Mouse (Mus musculus) midbrain, embryonic 12.5 days (tissue): Measurements from ENCODE around the gene Tmem121b. TPM values are rescaled to one million over a fixed set of nuclear protein-coding genes. Genes with fewer than 3 reads are reported as not detected.
A peak's percentile ranks its signal among the peaks of the same experiment; 100 is the strongest.

ENCODE experiments used
- ATAC-seq: fragments of 200-750 bp; cut with Nextera tagmentation; 2 replicates; pipeline ENCODE4 v1.8.0; 2017; ENCODE audit warnings: low read depth, moderate TSS enrichment, moderate library complexity; ENCODE audit not compliant: low FRiP score
- H3K27ac ChIP-seq: fragments of 300-500 bp; sonication (generic); replicated peaks from 2 replicates; pipeline ENCODE4 v1.5.1; 2016; ENCODE audit warnings: mild to moderate bottlenecking
- H3K27me3 ChIP-seq: fragments of 300-500 bp; sonication (generic); 2 replicates; pipeline ENCODE4 v1.6.1; 2016; ENCODE audit warnings: mild to moderate bottlenecking
- H3K36me3 ChIP-seq: fragments of 300-500 bp; sonication (generic); 2 replicates; pipeline ENCODE4 v1.6.1; 2016
- H3K4me1 ChIP-seq: fragments of 300-500 bp; sonication (generic); 2 replicates; pipeline ENCODE4 v1.6.1; 2016
- H3K4me2 ChIP-seq: fragments of 300-500 bp; sonication (generic); replicated peaks from 2 replicates; pipeline ENCODE4 v1.6.1; 2016; ENCODE audit warnings: mild to moderate bottlenecking, moderate library complexity
- H3K4me3 ChIP-seq: fragments of 300-500 bp; sonication (generic); 2 replicates; pipeline ENCODE4 v1.5.1; 2016; ENCODE audit warnings: mild to moderate bottlenecking
- H3K9ac ChIP-seq: fragments of 300-500 bp; sonication (generic); replicated peaks from 2 replicates; pipeline ENCODE4 v1.6.1; 2016; ENCODE audit warnings: mild to moderate bottlenecking, moderate library complexity
- H3K9me3 ChIP-seq: fragments of 300-500 bp; sonication (generic); 2 replicates; pipeline ENCODE4 v1.6.1; 2016; ENCODE audit warnings: mild to moderate bottlenecking
- WGBS: fragments of 180-500 bp; shearing (Covaris S2); methylation state at CpG from one replicate; pipeline ENCODE4 v1.1.7; 2016; 5-methylcytosine and 5-hydroxymethylcytosine counted together
- polyA plus RNA-seq: library from polyadenylated mRNA; unstranded; fragments of >200 nt; fragmentation: Nextera tagmentation; extraction: Ambion mirVana; gene quantifications from 2 replicates; pipeline ENCODE4 v1.2.1, GENCODE M21; 2016

The Tmem121b gene
- 2.5 and 3.0 TPM in 2 replicates for polyA plus RNA-seq

DNA sequence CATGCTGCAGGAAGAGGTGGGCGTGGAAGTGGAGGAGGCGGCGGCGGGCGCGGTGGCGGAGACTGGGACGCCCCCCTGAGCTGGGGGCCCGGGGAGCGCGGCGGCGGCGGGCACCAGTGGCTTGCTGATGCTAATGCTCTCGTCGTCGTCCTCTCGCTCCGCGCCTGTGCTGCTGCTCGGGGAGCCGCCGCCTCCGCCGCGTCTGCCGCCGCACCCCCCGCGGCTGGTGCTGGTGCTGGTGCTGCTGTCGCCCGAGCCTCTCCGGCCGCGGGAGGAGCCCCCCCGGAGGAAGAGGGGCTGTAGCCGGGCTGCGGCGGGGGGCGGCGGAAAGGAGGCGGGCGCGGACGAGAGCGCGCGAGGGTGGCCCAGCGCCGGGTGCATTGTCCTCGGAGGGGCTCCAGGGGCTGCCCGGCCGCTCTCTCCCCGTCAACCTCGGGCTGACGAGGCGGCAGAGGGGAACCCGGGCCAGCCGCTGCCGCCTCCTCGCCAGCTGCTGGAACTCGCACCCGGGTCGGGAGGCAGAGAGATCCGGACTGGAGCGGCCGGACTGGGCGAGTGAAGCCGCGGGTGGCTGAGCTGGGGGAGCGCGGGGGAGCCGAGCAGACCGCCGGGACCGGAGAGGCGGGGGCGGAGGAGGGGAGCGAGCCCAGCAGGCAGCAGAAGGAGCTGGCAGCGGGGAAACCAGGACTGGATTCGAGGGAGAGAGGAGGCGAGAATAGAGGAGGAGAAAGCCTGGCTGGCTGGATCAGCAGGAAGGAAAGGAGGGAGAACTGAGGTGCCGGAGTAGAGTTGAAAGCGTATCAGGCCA is at the start of gene Tmem121b:
Tmem121b (minus strand) TSS at position 434 of the 808 bp plus-strand sequence.
- Histone ChIP-seq H3K4me1 (peaks cover 40% of the 10 kb centered on the region), H3K9ac (peak within 1 kb of the TSS; percentile 87), H3K27me3 (peaks cover 26% of the 10 kb centered on the region)

DNA sequence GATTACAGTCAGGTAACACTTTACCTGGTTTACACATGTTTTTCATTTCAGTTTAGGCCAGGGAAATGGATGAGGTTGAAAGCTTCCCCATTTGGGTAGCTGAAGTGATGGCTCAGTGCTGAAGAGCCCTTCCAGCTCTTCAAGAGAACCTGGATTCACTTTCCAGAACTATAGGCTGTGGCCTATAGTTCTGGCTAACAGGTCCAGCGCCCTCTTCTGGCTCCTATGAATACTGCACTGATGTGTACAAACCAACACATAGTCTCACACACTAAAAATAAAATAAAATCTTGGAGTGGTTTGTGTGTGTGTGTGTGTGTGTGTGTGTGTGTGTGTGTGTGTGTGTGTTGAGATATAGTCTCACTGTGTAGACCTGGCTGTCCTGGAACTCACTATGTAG is 48.5 kb upstream of the Tmem121b start:
- H3K36me3 ChIP-seq: no peaks in the 10 kb centered on the region
- 3% methylated on average over 1 of the region's 1 CpGs for WGBS

More for the DNA sequence above, at the start of gene Tmem121b:
- no peaks in the 10 kb centered on the region for H3K9me3 ChIP-seq
- under 1% methylated on average over 46 of the region's 84 CpGs for WGBS
- peak within 1 kb of the TSS; percentile 79 for H3K4me3 ChIP-seq
- peak within 1 kb of the TSS; percentile 79 for H3K4me2 ChIP-seq
- peak within 1 kb of the TSS; percentile 97 for H3K27ac ChIP-seq
- ATAC-seq: peak; percentile 88
- no peaks in the 10 kb centered on the region for H3K36me3 ChIP-seq

DNA sequence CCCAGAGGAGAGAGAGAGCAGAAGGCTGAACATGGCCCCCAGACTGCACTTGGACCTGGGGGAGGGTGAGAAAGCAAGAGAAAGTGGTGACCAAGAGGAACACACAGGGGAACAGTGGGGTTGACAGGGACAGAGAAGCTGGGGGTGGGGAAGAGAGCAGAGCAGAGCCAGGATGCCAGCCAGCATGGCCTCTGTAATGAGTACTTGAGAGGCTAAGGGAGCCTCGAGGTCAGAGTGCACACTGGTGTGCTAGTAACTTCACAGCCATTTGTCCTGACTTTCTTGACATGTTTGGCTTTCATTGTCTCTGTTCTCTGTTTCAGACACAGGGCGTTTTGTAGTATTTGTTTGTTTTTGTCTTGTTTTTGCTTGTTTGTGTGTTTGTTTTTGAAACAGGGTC is 47.8 kb upstream of the Tmem121b start:
- Histone ChIP-seq H3K4me2 (no peak overlapping the region), H3K36me3 (no peaks in the 10 kb centered on the region), H3K9me3 (no peaks in the 10 kb centered on the region), H3K27ac (no peak overlapping the region), H3K4me1 (peaks cover 5% of the 10 kb centered on the region; the same call in 1 of the 2 replicates), H3K27me3 (no peaks in the 10 kb centered on the region), H3K4me3 (no peak overlapping the region), H3K9ac (no peak overlapping the region)
- 65% methylated on average over 2 of the region's 2 CpGs for WGBS
- ATAC-seq: no peak

More for the DNA sequence above, 48.5 kb upstream of the Tmem121b start:
- peaks cover 5% of the 10 kb centered on the region; the same call in 1 of the 2 replicates for H3K4me1 ChIP-seq
- H3K27ac ChIP-seq: no peak overlapping the region
- H3K4me3 ChIP-seq: no peak overlapping the region
- no peaks in the 10 kb centered on the region for H3K9me3 ChIP-seq
- no peak for ATAC-seq
- H3K27me3 ChIP-seq: no peaks in the 10 kb centered on the region
- no peak overlapping the region for H3K9ac ChIP-seq
- no peak overlapping the region for H3K4me2 ChIP-seq

DNA sequence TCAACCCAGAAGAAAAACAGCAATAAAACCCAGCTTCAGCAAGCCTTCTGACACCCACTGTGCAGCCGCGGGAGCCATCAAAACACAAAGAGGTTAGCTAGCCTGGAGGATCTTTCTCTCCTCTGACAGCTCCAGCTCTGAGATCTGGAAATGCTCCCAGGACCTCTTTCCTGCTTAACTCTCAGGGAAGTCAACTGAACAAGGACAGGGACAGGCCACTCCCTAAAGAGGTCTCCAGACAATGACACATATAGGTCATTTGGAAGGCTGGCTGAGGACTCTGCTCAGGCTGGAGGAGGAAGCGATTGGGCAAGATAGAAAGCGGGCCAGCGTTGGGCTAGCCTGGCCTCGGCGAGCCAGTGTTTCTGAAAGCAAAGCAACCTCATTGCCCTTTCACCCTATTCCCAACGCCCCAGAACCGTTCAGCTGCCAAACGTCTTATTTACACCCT is 46.2 kb upstream of the Tmem121b start:
- H3K27me3 ChIP-seq: no peaks in the 10 kb centered on the region
- H3K36me3 ChIP-seq: no peaks in the 10 kb centered on the region
- WGBS: 46% methylated on average over 10 of the region's 10 CpGs
- no peak for ATAC-seq
- no peaks in the 10 kb centered on the region for H3K9me3 ChIP-seq
- H3K4me3 ChIP-seq: 0 out of 2 replicates have a peak overlapping the region, but pooled peaks have one; percentile 28
- peak overlapping the region; percentile 53 for H3K4me2 ChIP-seq
- peak overlapping the region; percentile 36; the same call in 1 of the 2 replicates for H3K27ac ChIP-seq
- no peak overlapping the region for H3K9ac ChIP-seq
- peaks cover 5% of the 10 kb centered on the region; the same call in 1 of the 2 replicates for H3K4me1 ChIP-seq

DNA sequence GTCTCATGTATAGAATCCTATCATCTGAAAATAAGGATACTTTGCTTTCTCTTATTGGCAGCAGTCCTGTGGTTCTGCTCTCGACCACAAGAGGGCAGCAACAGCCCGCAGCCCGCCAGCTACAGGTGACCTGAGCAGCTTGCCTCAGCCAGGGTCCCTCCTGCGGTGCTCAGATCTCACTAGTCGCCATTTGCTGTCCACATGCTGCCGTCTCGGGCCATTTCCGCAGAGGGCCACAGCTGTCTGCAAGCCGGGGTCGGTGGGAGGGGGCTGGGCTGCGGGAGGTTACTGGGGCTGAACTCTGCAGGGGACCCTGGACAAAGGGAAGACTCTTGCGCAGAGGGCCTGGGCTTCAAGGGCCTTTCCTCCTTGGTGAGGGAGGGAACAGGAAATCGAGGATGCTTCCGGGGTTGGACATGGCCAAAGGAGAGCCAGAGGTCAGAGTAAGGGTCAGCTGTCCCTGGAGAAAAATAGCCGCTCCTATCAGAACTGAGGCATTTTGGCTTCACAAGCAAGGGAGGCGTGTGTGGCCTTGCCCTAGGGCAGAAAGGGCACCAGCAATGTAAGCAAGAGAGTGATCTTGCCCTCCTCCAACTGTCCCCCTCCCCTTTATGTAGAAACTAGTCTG is 45.6 kb upstream of the Tmem121b start:
- Histone ChIP-seq H3K4me1 (peaks cover 5% of the 10 kb centered on the region; the same call in 1 of the 2 replicates), H3K36me3 (no peaks in the 10 kb centered on the region), H3K9me3 (no peaks in the 10 kb centered on the region), H3K4me3 (peak overlapping the region; percentile 28), H3K9ac (no peak overlapping the region), H3K4me2 (peak overlapping the region; percentile 53), H3K27ac (peak overlapping the region; percentile 36), H3K27me3 (no peaks in the 10 kb centered on the region)
- WGBS: 2% methylated on average over 16 of the region's 16 CpGs
- ATAC-seq: peak; percentile 96

DNA sequence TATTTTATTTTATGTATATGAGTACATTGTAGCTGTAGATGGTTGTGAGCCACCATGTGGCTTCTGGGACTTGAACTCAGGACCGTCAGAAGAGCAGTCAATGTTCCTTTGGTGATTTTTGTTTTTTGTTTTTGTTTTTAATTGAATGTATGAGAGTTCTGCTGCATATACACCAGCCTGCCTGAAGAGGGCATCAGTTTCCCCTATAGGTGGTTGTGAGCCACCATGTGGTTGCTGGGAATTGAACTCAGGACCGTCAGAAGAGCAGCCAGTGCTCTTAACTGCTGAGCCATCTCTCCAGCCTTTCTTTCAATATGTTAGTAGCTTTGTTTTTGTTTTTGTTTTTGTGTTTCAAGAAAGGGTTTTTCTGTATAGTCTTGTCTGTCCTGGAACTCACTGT is 42.7 kb upstream of the Tmem121b start:
- Histone ChIP-seq H3K27me3 (no peaks in the 10 kb centered on the region), H3K9me3 (no peaks in the 10 kb centered on the region), H3K4me2 (no peak overlapping the region), H3K27ac (no peak overlapping the region), H3K9ac (no peak overlapping the region), H3K4me3 (no peak overlapping the region), H3K36me3 (no peaks in the 10 kb centered on the region), H3K4me1 (peaks cover 8% of the 10 kb centered on the region; the same call in 1 of the 2 replicates)
- WGBS: 76% methylated on average over 2 of the region's 2 CpGs
- ATAC-seq: no peak

DNA sequence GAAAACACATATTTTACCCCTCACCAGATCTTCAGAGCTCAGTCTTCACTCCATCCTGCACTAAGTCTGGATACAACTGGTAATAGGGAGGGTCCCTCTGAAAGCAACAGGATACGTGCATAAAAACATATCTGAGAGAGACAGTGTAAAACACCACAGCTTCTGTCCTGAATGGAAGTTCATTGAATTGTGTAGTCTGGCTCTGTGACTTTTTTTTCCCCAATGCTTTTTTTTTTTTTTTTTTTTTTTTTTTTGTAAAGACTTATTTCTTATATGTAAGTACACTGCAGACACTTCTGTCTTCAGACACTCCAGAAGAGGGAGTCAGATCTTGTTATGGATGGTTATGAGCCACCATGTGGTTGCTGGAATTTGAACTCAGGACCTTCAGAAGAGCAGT is 39.0 kb upstream of the Tmem121b start:
- Histone ChIP-seq H3K36me3 (0 out of 2 replicates have a peak, but pooled peaks cover 3% of the 10 kb centered on the region), H3K4me1 (peaks cover 24% of the 10 kb centered on the region), H3K4me3 (no peak overlapping the region), H3K27ac (no peak overlapping the region), H3K9me3 (no peaks in the 10 kb centered on the region), H3K27me3 (no peaks in the 10 kb centered on the region), H3K4me2 (no peak overlapping the region), H3K9ac (no peak overlapping the region)
- ATAC-seq: no peak
- 79% methylated on average over 1 of the region's 1 CpGs for WGBS

DNA sequence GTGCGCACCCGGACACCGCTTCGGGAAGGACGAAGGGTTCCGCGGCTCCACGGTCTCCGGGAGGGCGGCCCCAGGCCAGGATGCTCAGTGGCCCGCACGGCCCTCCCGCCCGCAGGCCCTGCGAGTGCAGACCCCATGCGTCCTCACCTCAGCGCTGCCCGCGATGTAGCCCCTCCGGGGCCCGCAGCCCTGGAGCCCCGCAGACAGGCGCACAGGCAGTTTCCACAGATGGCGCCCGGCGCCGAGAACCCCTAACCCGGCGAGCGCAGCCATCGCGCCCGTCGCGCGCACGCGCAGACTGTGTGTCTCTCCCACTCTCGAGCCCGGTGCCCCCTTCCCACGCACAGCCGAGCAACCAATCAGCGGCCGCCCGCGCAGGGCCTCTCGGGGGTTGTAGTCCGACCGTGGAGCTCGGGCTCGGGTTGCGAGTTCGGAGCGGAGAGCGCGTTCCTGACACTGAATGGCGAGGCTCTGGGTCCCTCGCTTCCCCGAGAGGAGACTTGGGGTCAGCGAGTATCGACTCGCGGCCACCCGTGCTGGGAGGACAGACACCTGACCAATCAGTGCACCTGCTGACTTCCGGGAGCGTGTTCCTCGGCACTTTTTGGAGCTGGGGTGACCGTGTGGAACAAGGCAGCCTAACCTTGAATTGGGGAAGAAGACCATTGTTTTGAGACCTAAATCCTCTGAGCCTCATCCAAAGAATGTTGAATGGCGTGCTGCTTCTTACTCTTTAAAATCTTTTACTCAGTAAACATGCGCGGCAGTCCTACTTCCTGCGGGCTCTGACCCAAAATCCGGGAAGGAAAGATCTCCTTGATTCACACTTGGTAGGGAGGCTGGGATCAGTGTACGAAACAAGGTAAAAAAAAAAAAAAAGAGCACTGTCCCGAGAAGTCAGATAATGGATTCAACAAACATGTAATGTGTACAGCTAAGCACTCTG is 37.7 kb upstream of the Tmem121b start, which contains the start of gene Hdhd5:
Hdhd5 (minus strand) TSS at position 300 of the 946 bp plus-strand sequence.
- Histone ChIP-seq H3K27ac (peak within 1 kb of the TSS; percentile 68), H3K27me3 (no peaks in the 10 kb centered on the region), H3K9me3 (no peaks in the 10 kb centered on the region), H3K4me3 (peak within 1 kb of the TSS; percentile 92), H3K4me2 (peak within 1 kb of the TSS; percentile 63), H3K9ac (peak within 1 kb of the TSS; percentile 94), H3K36me3 (0 out of 2 replicates have a peak, but pooled peaks cover 3% of the 10 kb centered on the region), H3K4me1 (peaks cover 24% of the 10 kb centered on the region)
- peak; percentile 99 for ATAC-seq
- under 1% methylated on average over 71 of the region's 75 CpGs for WGBS

DNA sequence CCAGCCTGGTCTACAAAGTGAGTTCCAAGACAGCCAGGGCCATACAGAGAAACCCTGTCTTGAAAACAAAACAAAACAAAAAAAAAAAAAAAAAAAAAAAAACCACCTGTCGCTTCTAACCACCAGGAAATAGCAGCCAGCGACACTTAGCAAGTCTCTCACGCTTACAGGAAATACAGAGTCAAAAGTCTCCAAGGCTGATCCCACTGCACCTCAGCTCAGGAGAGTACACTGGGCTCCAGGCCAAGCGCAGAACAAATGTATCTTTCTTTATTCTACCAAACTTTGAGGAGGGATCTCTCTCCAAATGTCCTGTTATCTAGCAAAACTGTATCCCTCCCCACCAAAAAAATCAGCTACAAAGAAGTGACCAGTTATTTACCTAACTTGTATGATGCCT is 35.5 kb upstream of the Tmem121b start:
- ATAC-seq: no peak
- Histone ChIP-seq H3K9ac (no peak overlapping the region), H3K4me2 (no peak overlapping the region)

DNA sequence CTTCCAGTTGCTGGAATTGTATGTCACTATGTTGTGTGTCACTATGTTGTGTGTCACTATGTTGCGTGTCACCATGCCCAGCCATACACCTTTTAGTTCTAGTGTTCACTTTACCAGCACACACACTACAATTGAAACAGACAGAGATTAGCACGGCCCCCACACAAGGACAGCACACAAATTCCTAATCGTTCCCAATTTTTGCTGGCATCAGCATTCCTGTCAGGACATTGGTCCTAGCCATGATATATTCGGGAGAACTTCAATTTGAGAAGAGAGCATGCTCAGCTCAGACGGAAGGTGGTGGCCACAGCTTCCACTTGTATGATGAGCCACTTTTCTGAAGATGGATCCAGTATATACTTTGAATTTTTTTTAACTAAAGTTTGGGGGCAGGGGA is 31.2 kb upstream of the Tmem121b start:
- Histone ChIP-seq H3K27me3 (no peaks in the 10 kb centered on the region), H3K4me1 (peaks cover 13% of the 10 kb centered on the region), H3K4me3 (no peak overlapping the region), H3K27ac (no peak overlapping the region), H3K36me3 (peaks cover 36% of the 10 kb centered on the region), H3K4me2 (no peak overlapping the region), H3K9me3 (no peaks in the 10 kb centered on the region), H3K9ac (no peak overlapping the region)
- no peak for ATAC-seq
- 90% methylated on average over 5 of the region's 5 CpGs for WGBS

More for the DNA sequence above, 35.5 kb upstream of the Tmem121b start:
- no peak overlapping the region for H3K4me3 ChIP-seq
- H3K36me3 ChIP-seq: 0 out of 2 replicates have a peak, but pooled peaks cover 3% of the 10 kb centered on the region
- WGBS: 85% methylated on average over 4 of the region's 4 CpGs
- H3K9me3 ChIP-seq: no peaks in the 10 kb centered on the region
- H3K4me1 ChIP-seq: peaks cover 24% of the 10 kb centered on the region
- H3K27ac ChIP-seq: no peak overlapping the region
- H3K27me3 ChIP-seq: no peaks in the 10 kb centered on the region

DNA sequence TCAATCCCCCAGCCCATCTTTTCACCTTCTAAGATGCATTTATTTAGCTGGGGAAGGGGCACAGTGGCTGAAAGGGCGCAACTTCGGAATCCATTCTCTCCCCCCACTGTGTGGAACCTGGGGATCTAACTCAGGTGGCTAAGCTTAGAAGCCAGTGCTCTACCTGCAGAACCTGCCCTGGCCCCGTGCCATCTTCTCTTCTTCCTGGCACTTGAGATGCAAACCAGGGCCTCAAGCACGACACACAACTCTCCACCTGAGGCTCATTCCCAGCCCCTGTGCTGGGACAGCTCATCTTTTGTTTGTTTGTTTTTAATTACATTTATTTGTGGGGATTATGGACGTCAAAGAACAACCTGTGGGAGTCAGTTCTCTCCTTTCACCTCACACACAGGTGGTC is 26.0 kb upstream of the Tmem121b start:
- 85% methylated on average over 5 of the region's 5 CpGs for WGBS
- H3K4me1 ChIP-seq: no peaks in the 10 kb centered on the region
- no peak overlapping the region for H3K4me3 ChIP-seq
- no peak overlapping the region for H3K4me2 ChIP-seq
- no peak overlapping the region for H3K27ac ChIP-seq
- no peak overlapping the region for H3K9ac ChIP-seq
- H3K9me3 ChIP-seq: no peaks in the 10 kb centered on the region
- H3K27me3 ChIP-seq: no peaks in the 10 kb centered on the region
- no peak for ATAC-seq
- peaks cover 53% of the 10 kb centered on the region for H3K36me3 ChIP-seq
